Mouse (Mus musculus) embryonic facial prominence, embryonic 15.5 days (tissue): ENCODE measurements at regions not wholly inside any gene's neighbourhood (a gene's known extent, or its start where the extent isn't known, plus 50 kb on each side); places are given as distances from the start of the nearest gene placed in this dataset.
A peak's percentile ranks its signal among the peaks of the same experiment; 100 is the strongest.

Experiments used
- ATAC-seq: fragments of 200-750 bp; cut with Nextera tagmentation; 2 replicates; pipeline ENCODE4 v1.8.0; 2017; ENCODE audit warnings: low read depth, moderate TSS enrichment; ENCODE audit not compliant: insufficient number of reproducible peaks, low FRiP score, low TSS enrichment
- H3K27ac ChIP-seq: fragments of 300-500 bp; sonication (generic); replicated peaks from 2 replicates; pipeline ENCODE4 v1.5.1; 2015; ENCODE audit warnings: mild to moderate bottlenecking, inconsistent platforms
- H3K27me3 ChIP-seq: fragments of 300-500 bp; sonication (generic); 2 replicates; pipeline ENCODE4 v1.6.1; 2015; ENCODE audit warnings: inconsistent platforms
- H3K36me3 ChIP-seq: fragments of 300-500 bp; sonication (generic); 2 replicates; pipeline ENCODE4 v1.6.1; 2015; ENCODE audit warnings: mild to moderate bottlenecking, inconsistent platforms
- H3K4me1 ChIP-seq: fragments of 300-500 bp; sonication (generic); 2 replicates; pipeline ENCODE4 v1.6.1; 2015; ENCODE audit warnings: inconsistent platforms
- H3K4me2 ChIP-seq: fragments of 300-500 bp; sonication (generic); replicated peaks from 2 replicates; pipeline ENCODE4 v1.6.1; 2015; ENCODE audit warnings: mild to moderate bottlenecking, inconsistent platforms
- H3K4me3 ChIP-seq: fragments of 300-500 bp; sonication (generic); replicated peaks from 2 replicates; pipeline ENCODE4 v1.5.1; 2015; ENCODE audit warnings: mild to moderate bottlenecking, inconsistent platforms
- H3K9ac ChIP-seq: fragments of 300-500 bp; sonication (generic); 2 replicates; pipeline ENCODE4 v1.6.1; 2015; ENCODE audit warnings: inconsistent platforms
- H3K9me3 ChIP-seq: fragments of 300-500 bp; sonication (generic); replicated peaks from 2 replicates; pipeline ENCODE4 v1.6.1; 2016; ENCODE audit warnings: inconsistent platforms
- WGBS: fragments of 180-500 bp; shearing (Covaris S2); methylation state at CpG from one replicate; pipeline ENCODE4 v1.1.7; 2015; 5-methylcytosine and 5-hydroxymethylcytosine counted together

DNA sequence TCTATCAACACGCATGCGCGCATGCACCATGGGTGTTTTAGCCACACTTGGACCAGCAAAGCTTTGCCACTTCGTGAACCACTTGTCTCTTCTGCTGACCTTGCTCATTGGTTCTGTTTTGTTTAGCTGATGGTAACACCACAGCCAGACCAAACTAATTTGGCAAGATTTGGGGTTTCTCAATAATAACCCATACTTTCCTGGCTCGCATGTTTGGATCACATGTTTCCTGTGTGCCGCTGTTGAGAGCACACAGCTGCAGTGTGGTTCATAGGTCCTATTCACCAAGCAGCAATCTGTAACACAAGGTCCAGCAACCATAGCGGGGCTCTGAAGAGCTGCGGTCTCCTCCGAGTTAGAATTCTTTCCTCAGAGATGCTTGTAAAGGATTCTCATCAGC lies 126.4 kb upstream of the Gas1 start:
- no peaks in the 10 kb centered on the region for H3K36me3 ChIP-seq
- no peak overlapping the region for H3K4me2 ChIP-seq
- no peak overlapping the region for H3K27ac ChIP-seq
- H3K9me3 ChIP-seq = no peaks in the 10 kb centered on the region
- H3K27me3 ChIP-seq = no peaks in the 10 kb centered on the region
- H3K4me3 ChIP-seq = no peak overlapping the region
- no peak overlapping the region for H3K9ac ChIP-seq
- 81% methylated on average over 9 of the region's 9 CpGs for WGBS
- no peak for ATAC-seq
- H3K4me1 ChIP-seq = peaks cover 23% of the 10 kb centered on the region

DNA sequence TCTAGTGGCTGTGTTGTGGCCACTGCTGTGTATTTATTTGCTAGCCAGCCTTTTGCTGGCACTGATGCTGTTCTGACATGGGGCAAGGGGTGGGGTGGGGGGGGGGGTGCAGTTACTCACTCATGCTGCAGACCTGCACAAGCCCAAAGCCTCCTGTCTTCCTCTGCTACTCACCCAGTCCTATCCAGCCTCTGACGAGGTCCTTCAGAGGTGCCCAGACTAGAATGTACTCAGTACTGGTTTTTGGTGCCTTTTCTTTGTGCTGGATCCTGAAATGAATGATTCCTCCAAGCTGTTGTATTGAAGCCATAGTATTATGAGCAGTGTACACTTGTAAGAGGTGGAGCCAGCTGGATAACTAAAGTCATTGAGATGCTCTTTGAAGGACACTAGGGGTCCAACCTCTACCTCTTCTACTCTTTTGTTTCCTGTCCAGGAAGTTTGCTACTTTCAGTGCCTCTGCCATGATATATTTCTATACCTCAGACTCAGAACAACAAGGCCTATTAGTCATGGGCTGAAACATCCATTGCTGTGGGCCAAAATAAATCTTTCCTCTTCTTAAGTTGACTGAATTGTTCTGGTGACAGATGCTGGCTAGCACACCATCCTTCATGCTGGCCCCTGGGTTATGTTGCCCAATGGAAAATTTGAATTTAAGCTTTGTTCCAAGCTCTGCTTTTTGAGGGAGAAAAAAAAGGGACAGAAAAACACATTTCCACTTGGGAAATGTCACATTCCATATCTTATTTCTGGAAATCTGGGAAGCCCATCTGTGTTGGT lies 128.1 kb upstream of the Gas1 start:
- no peaks in the 10 kb centered on the region for H3K27me3 ChIP-seq
- 62% methylated on average over 1 of the region's 1 CpGs for WGBS
- no peak for ATAC-seq
- no peak overlapping the region for H3K4me3 ChIP-seq
- no peak overlapping the region for H3K4me2 ChIP-seq
- H3K9me3 ChIP-seq = no peaks in the 10 kb centered on the region
- H3K9ac ChIP-seq = no peak overlapping the region
- H3K4me1 ChIP-seq = peaks cover 19% of the 10 kb centered on the region
- no peaks in the 10 kb centered on the region for H3K36me3 ChIP-seq
- no peak overlapping the region for H3K27ac ChIP-seq

DNA sequence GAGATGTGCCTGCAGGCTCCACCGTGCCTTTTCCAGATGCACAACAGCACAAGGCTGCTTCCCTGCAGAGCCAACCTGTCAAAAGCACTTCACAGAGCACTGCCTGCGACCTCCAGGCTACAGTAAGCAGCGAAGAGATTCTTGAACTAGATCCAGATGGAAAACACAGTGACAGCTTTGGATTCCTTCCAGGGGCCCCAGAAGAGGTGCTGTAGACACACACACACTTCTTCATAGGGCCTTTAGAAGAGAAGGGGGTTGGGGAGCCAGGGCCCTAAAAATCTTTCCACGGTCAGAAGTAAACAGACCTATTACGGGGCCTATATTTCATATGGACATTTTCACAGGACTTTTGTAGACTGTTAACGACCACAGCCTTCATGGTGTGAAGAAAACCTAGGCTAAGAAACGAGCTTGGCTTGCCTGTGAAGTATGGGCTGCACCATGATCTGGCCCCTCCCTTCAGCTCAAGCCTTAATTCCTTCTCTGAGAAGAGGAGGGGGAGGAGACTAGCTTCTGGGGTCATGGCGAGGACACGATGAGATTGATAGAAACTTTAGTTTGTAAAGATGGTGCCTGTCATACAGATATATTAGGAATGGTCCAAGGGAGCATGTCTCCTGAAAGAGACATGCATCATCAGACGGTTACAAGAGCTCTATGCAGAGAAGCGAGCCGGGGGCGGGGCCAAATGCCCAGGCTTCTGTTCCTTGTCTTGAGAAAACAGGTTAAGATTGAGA lies 131.1 kb upstream of the Gas1 start:
- Histone ChIP-seq H3K4me2 (no peak overlapping the region), H3K27ac (peak overlapping the region; percentile 76), H3K27me3 (no peaks in the 10 kb centered on the region), H3K4me3 (no peak overlapping the region), H3K9ac (no peak overlapping the region), H3K9me3 (no peaks in the 10 kb centered on the region), H3K36me3 (no peaks in the 10 kb centered on the region), H3K4me1 (peaks cover 19% of the 10 kb centered on the region)
- WGBS = 38% methylated on average over 13 of the region's 13 CpGs
- no peak; the same call in 1 of the 2 replicates for ATAC-seq

DNA sequence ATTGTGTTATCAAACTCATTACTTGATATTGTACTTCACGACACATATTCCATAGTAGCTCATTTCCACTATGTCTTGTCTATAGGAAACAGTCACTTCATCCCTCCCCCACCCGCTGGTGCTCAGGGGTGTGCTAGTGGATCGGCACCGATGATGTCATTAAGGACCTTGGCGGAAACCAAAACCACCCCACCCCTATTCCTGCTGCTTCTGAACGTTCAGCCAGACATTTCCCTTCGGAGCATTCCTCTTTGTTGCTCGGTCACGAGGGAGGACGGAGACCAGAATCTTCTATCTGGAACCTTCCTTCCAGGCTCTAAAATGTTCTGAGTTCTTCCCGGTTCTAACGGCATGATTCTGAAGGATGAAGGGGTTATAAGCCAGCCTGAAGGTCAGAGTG lies 132.3 kb upstream of the Gas1 start:
- Histone ChIP-seq H3K4me3 (no peak overlapping the region), H3K9me3 (no peaks in the 10 kb centered on the region), H3K27ac (no peak overlapping the region), H3K4me1 (peaks cover 11% of the 10 kb centered on the region), H3K4me2 (no peak overlapping the region), H3K9ac (no peak overlapping the region), H3K36me3 (no peaks in the 10 kb centered on the region), H3K27me3 (no peaks in the 10 kb centered on the region)
- ATAC-seq = no peak
- 88% methylated on average over 12 of the region's 12 CpGs for WGBS

DNA sequence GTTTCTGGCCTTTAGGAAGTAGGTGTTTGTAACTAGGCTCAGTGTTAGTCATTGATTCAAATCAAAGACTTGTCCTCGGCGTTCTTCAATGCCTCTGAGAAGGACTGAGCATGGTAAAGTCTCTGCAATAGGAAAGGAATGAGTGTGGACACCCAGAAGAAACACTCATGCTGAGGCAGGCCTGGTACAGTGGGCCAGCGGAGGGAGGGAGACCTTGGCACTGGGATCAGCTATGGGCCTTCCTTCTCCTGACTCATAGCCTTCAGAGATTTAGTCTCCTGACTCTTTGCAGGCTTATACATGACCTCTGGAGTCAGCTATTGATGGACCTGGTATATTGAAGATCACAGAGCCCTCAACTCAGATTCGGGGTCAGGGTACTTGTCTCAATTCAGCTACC lies 132.8 kb upstream of the Gas1 start:
- WGBS = 86% methylated on average over 4 of the region's 4 CpGs
- ATAC-seq = no peak
- H3K36me3 ChIP-seq = no peaks in the 10 kb centered on the region
- no peak overlapping the region for H3K27ac ChIP-seq
- no peak overlapping the region for H3K4me3 ChIP-seq
- no peaks in the 10 kb centered on the region for H3K27me3 ChIP-seq
- H3K4me2 ChIP-seq = no peak overlapping the region
- peaks cover 11% of the 10 kb centered on the region for H3K4me1 ChIP-seq
- H3K9ac ChIP-seq = no peak overlapping the region
- no peaks in the 10 kb centered on the region for H3K9me3 ChIP-seq

DNA sequence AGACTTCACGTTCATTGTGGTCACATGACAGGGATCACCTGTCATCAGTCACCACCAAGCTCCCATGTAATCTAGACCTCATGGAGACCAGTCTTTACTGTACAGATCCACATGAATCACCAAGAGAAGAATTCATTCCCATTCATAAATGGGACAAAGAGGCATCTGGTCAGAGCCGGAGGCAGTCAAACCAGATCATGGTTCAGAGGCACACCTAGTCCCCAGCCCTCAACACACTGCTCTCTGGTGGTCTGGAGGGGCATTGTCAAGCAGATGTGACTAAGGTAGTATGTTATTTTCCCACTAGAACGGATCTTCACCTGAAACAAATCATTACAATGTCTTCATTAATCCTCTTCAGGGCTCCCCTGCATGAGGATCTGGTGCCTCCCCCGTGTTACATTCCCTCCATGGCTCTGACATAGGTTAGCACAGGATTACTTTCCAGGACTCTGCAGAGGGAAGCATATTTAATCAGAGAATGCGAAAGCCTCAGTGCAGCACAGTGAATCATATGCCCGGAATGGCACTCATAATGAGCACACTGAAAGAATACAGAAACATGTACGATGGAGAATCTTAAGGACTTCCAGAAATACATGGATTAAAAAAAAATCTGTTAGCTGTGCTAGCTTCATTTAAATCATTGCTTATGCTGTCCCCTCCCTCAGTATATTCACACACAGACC lies 135.4 kb upstream of the Gas1 start:
- no peak for ATAC-seq
- 59% methylated on average over 7 of the region's 7 CpGs for WGBS
- Histone ChIP-seq H3K4me2 (no peak overlapping the region), H3K27ac (peak overlapping the region; percentile 55), H3K9me3 (no peaks in the 10 kb centered on the region), H3K27me3 (no peaks in the 10 kb centered on the region), H3K9ac (no peak overlapping the region), H3K36me3 (no peaks in the 10 kb centered on the region), H3K4me1 (peaks cover 11% of the 10 kb centered on the region), H3K4me3 (no peak overlapping the region)

DNA sequence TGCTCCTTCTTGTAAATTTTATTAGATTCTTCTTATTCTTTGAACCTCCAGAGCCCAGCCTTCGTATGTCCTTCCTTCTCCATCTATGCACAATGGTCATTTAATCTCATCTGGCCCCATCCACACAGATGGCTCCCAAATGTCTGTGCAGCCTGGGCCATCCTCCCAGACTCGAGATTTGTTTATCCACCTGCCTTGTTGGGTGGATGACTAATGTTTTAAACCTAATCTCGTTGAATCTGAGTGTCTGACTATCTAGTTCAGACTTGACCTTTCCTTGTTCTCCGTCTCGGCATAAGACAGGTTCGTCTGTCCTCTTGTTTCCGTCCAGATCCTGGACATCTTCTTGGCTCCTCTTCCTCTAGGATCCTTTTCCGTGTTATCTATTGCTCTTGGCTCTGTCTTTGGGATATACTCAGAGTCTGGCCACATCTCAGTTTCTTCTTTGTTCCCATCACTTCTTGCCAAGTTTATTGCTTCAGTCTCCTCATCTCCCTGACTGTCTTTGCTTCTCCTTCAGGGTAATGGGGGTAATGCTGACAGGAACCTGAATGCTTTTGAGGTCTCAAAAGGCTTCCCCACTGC lies 141.4 kb upstream of the Gas1 start:
- Histone ChIP-seq H3K27ac (no peak overlapping the region), H3K36me3 (no peaks in the 10 kb centered on the region), H3K4me2 (no peak overlapping the region), H3K9ac (no peak overlapping the region), H3K9me3 (no peaks in the 10 kb centered on the region), H3K27me3 (no peaks in the 10 kb centered on the region), H3K4me3 (no peak overlapping the region), H3K4me1 (no peaks in the 10 kb centered on the region)
- WGBS = 67% methylated on average over 8 of the region's 8 CpGs
- no peak for ATAC-seq

DNA sequence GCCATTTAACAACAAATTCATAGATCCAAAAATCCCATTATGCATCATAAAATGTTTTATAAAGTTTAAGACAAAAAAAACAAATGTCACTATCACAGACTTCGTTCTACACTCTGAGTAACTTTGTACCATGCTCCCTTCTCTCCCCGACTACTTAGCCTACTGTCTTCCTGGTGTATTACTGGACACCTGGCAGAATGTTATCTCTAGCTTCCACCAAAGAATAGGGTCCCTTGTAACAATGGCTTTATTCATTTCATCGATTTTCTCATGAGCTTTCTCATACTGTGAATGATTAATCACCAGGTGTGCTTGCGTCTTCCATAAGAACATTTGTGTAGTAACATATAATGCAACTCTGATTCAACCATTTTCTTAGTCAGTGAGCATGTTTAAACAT lies 142.1 kb upstream of the Gas1 start:
- H3K9ac ChIP-seq = no peak overlapping the region
- H3K4me1 ChIP-seq = no peaks in the 10 kb centered on the region
- H3K27me3 ChIP-seq = no peaks in the 10 kb centered on the region
- H3K4me3 ChIP-seq = no peak overlapping the region
- H3K27ac ChIP-seq = no peak overlapping the region
- no peak overlapping the region for H3K4me2 ChIP-seq
- ATAC-seq = no peak
- 93% methylated on average over 4 of the region's 4 CpGs for WGBS
- no peaks in the 10 kb centered on the region for H3K9me3 ChIP-seq
- H3K36me3 ChIP-seq = no peaks in the 10 kb centered on the region

DNA sequence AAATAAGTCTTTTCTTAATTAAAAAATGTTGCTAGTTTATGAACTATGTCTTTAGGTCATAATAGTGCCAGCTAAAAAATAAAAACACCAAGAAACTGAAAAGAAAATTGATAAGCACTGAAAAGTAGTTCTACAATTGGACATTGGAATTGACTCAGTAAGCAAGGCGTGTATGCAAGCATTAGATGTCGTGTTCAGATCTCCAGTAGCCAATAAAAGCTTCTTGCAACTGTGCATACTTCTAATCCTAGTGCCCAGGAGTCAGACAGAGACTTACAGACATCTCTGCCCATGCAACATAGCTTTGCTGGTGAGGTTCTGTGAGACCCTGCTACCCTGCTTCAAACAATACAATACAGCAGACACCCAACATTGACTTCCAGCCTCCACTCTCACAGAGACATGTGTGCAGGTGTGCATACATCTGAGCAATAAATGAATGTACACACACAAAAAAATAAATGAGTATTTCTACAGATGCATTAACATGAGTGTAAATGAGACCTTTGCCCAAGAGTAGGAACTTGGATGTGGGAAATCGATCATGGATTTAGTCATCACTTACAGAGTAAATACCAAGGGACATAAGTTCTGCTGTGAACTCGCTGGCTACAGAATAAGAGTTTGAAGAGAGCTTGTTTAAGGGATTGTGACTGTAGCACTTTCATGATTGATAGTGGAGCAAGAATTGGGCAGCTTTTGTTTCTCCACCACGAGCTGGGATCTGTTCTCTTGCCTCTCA lies 142.9 kb upstream of the Gas1 start:
- H3K4me3 ChIP-seq = no peak overlapping the region
- no peak for ATAC-seq
- no peaks in the 10 kb centered on the region for H3K4me1 ChIP-seq
- H3K9ac ChIP-seq = no peak overlapping the region
- H3K36me3 ChIP-seq = no peaks in the 10 kb centered on the region
- H3K4me2 ChIP-seq = no peak overlapping the region
- no peak overlapping the region for H3K27ac ChIP-seq
- no peaks in the 10 kb centered on the region for H3K27me3 ChIP-seq
- H3K9me3 ChIP-seq = no peaks in the 10 kb centered on the region
- 80% methylated on average over 5 of the region's 5 CpGs for WGBS

DNA sequence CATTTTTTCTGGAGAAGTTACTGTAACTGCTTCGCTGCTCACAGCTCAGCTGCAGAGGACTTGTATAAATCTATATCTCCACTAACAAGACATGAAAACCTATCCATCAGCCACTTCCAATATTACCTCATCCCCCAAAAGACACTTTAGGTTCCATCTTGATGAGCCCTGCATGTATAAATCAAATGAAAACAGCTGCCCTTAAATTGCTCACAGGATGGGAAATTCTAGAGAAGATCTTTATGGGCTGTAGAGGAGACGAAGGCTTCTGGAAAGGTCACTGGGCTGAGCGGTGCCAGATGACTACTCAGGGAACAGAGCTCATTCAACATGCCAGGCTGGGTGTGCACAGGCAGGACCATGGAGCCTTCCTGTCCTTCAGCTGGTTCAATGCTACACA lies 145.4 kb upstream of the Gas1 start:
- 60% methylated on average over 3 of the region's 3 CpGs for WGBS
- no peak for ATAC-seq

More for the DNA sequence above, 145.4 kb upstream of the Gas1 start:
- no peak overlapping the region for H3K9ac ChIP-seq
- H3K4me2 ChIP-seq = no peak overlapping the region
- H3K36me3 ChIP-seq = no peaks in the 10 kb centered on the region
- no peak overlapping the region for H3K4me3 ChIP-seq
- no peaks in the 10 kb centered on the region for H3K4me1 ChIP-seq
- no peaks in the 10 kb centered on the region for H3K9me3 ChIP-seq
- no peak overlapping the region for H3K27ac ChIP-seq
- no peaks in the 10 kb centered on the region for H3K27me3 ChIP-seq
